Mouse (Mus musculus) liver, embryonic 14.5 days (tissue): ENCODE measurements around the gene Orai1.

Source experiments
- CTCF ChIP-seq: IDR thresholded peaks from 2 replicates; pipeline ENCODE4 v1.5.1; 2016; ENCODE audit warnings: antibody characterized with exemption, low read depth, control low read depth
- EP300 ChIP-seq: IDR thresholded peaks from 2 replicates; pipeline ENCODE4 v1.6.1; 2016; ENCODE audit warnings: antibody characterized with exemption, low read depth

DNA sequence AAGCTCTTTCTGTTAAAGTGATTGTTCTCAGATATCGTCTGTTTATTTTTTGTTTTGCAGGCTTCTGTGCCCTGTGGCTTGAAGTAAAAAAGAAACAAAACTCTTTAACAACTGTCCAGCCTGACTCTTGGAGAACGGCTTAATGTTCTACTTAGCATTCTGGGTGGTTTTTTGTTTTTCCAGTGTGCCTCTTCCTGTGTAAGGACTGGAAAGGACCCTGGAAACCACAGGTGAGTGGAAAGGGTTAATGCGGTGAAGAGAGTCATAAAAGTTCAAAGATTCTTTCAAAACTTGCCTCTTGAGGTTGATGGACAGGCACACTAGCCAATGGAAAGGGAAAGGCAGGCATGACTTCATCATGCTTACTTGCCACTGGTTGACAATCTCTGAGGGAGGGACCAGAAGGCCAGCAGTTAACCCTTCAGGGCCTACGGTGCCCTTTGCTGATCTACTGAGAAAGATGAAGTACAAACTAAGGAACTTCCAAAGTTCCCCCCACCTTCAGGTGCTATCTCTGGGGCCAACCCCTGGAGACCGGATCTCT lies 20.5 kb upstream of the Orai1 start:
- TF ChIP-seq EP300: no peak
- no peak for TF ChIP-seq CTCF
